Mouse (Mus musculus): Measurements from ENCODE around the gene AC161166.1. TPM values are rescaled to one million over a fixed set of nuclear protein-coding genes. Genes with fewer than 3 reads are reported as not detected.
A peak's percentile ranks its signal among the peaks of the same experiment; 100 is the strongest.
"Not testable (repeated sequence)": the region's sequence is repeated elsewhere in the genome, so short reads cannot be mapped to it uniquely, and the experiment has no call there.

Gene AC161166.1
- polyA plus RNA-seq, 1 experiment from 2014 or later: 0.47 TPM

- ATAC-seq (ENCODE audit: insufficient read depth): no peak
- Histone ChIP-seq H3K27ac (ENCODE audit: low read depth) (no peak overlapping the region), H3K36me3 (ENCODE audit: insufficient read depth) (peaks cover 16% of the 10 kb centered on the region; the same call in 1 of the 2 replicates), H3K9ac (no peak overlapping the region), H3K4me2 (no peak overlapping the region), H3K4me1 (ENCODE audit: insufficient read depth) (no peaks in the 10 kb centered on the region), H3K4me3 (ENCODE audit: low read depth, low read length) (no peak overlapping the region), H3K27me3 (ENCODE audit: insufficient read depth, low read length) (no peaks in the 10 kb centered on the region), H3K9me3 (ENCODE audit: low read depth, low read length) (no peaks in the 10 kb centered on the region)
- DNase-seq: no peak
- WGBS: 58% methylated on average over 6 of the region's 6 CpGs
- TF ChIP-seq CTCF (IDR thresholded peaks at IDR 0.05; ENCODE audit: low read depth): no peak
These were observed 5.4 kb upstream of the AC161166.1 start for GRCm38 (mm10) chr7:24517654-24518053.

DNA sequence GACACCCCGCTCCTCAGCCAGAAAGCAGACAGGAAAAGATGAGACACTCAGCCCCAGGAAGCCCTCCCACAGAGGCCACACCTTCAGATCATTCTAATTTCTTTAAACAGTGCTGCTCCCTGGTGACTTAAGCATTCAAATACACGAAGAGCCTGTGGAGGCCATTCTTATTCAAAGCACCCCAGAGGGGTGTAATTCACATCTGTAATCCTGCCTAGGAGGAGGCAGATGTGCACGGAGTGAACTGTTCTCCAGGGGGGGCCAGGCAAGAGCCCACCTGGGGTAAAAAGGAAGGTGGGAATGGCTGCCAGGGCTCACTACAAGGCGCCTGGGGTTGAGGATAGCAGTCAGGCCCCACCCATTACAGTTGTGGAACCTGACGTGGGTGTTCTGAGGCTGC, 4.8 kb upstream of the AC161166.1 start:
- no peak overlapping the region for H3K4me3 ChIP-seq (ENCODE audit: low read depth, low read length)
- no peak for ATAC-seq (ENCODE audit: insufficient read depth)

DNA sequence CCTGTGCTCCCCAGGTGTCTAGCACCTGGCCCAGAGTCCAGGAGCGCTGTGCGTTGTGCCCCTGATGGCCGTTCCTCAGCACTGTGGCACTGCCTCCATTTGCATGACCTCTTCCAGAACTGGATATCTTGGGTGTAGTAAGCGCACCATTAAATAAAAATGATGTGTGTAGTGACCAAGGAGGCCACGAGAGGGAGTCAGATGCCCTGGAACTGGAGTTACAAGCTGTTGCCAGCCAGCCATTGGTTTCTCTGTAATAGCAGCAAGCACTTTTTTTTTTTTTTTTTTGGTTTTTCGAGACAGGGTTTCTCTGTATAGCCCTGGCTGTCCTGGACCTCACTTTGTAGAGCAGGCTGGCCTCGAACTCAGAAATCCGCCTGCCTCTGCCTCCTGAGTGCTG, 4.1 kb upstream of the AC161166.1 start:
- not testable (repeated sequence) for H3K27me3 ChIP-seq (ENCODE audit: insufficient read depth, low read length); H3K9ac ChIP-seq; H3K4me1 ChIP-seq (ENCODE audit: insufficient read depth); DNase-seq; H3K27ac ChIP-seq (ENCODE audit: low read depth); ATAC-seq (ENCODE audit: insufficient read depth); H3K4me3 ChIP-seq (ENCODE audit: low read depth, low read length); H3K4me2 ChIP-seq; H3K9me3 ChIP-seq (ENCODE audit: low read depth, low read length)
- peaks cover 26% of the 10 kb centered on the region; the same call in 1 of the 2 replicates for H3K36me3 ChIP-seq (ENCODE audit: insufficient read depth)
- WGBS: 65% methylated on average over 8 of the region's 8 CpGs

More for the DNA sequence above, 4.8 kb upstream of the AC161166.1 start:
- no peaks in the 10 kb centered on the region for H3K27me3 ChIP-seq (ENCODE audit: insufficient read depth, low read length)
- H3K27ac ChIP-seq (ENCODE audit: low read depth): no peak overlapping the region
- WGBS: 55% methylated on average over 5 of the region's 5 CpGs
- no peak overlapping the region for H3K9ac ChIP-seq
- H3K36me3 ChIP-seq (ENCODE audit: insufficient read depth): peaks cover 19% of the 10 kb centered on the region; the same call in 1 of the 2 replicates
- H3K4me2 ChIP-seq: no peak overlapping the region
- H3K4me1 ChIP-seq (ENCODE audit: insufficient read depth): no peaks in the 10 kb centered on the region
- H3K9me3 ChIP-seq (ENCODE audit: low read depth, low read length): no peaks in the 10 kb centered on the region
- no peak for DNase-seq
- TF ChIP-seq CTCF (IDR thresholded peaks at IDR 0.05; ENCODE audit: low read depth): no peak

- Histone ChIP-seq H3K4me1 (ENCODE audit: insufficient read depth) (peaks cover 8% of the 10 kb centered on the region; the same call in 1 of the 2 replicates), H3K4me2 (peak overlapping the region; percentile 89), H3K27me3 (ENCODE audit: insufficient read depth, low read length) (peaks cover 5% of the 10 kb centered on the region; the same call in 1 of the 2 replicates), H3K9ac (peak overlapping the region; percentile 97), H3K9me3 (ENCODE audit: low read depth, low read length) (no peaks in the 10 kb centered on the region), H3K36me3 (ENCODE audit: insufficient read depth) (peaks cover 17% of the 10 kb centered on the region; the same call in 1 of the 2 replicates), H3K4me3 (ENCODE audit: low read depth, low read length) (peak overlapping the region; percentile 78), H3K27ac (ENCODE audit: low read depth) (peak overlapping the region; percentile 99)
- TF ChIP-seq CTCF (IDR thresholded peaks at IDR 0.05; ENCODE audit: low read depth): no peak
- WGBS: 1% methylated on average over 20 of the region's 20 CpGs
- ATAC-seq (ENCODE audit: insufficient read depth) (peak; percentile 9; the same call in 1 of the 2 replicates), DNase-seq (no peak)
These were observed 4.5 kb downstream of the AC161166.1 start for GRCm38 (mm10) chr7:24507726-24508114.

DNA sequence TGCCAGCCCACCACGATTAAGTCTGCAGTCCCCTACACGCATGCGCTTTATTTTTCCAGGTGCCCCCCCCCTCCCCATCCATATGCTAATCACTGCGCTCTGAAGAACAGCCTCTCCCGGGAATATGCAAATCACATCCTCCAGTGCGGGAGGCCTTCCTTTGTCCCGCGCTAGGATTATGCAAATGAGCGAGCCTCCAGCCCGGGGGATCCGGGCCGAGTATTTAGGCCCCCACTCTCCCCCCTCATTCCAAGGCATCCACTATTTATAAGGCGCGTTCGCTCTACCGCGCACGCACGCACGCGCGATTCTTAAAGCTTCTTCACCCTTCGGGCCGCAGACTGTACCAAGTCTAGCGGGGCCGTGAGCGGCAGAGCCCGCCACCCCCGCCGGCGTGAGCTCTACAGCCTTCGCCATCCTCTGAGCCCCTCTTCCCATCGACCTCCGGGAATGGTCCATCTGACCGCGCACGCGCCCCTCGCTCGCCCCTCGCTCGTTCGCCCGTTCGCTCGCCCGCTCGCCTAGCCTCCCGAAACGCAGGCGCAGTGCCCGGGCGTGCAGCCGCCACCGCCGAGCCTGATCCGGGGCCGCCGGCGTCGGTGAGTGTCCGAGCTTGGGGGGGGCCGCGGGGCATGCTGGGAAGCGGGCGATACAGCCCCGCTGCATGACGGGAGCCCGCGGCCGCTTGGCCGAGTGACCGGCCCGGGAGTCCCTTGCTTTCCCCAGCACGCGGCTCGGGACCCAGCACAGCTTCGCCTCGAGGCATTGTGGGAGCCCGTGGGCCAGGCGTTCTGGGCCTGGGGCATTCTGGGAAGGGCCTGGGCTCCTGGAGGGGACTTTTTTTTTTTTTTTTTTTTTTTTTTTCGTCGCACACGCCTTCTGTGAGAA, 5.2 kb downstream of the AC161166.1 start, which contains the start of gene Zfp428:
Zfp428 (plus strand) TSS at position 169 of the 888 bp plus-strand sequence.
- peak; percentile 91 for DNase-seq
- peak within 1 kb of the TSS; percentile 78 for H3K4me3 ChIP-seq (ENCODE audit: low read depth, low read length)
- peak; percentile 92 for ATAC-seq (ENCODE audit: insufficient read depth)
- no peaks in the 10 kb centered on the region for H3K9me3 ChIP-seq (ENCODE audit: low read depth, low read length)
- peaks cover 8% of the 10 kb centered on the region; the same call in 1 of the 2 replicates for H3K4me1 ChIP-seq (ENCODE audit: insufficient read depth)
- H3K9ac ChIP-seq: peak within 1 kb of the TSS; percentile 97
- WGBS: under 1% methylated on average over 84 of the region's 84 CpGs
- peaks cover 15% of the 10 kb centered on the region; the same call in 1 of the 2 replicates for H3K36me3 ChIP-seq (ENCODE audit: insufficient read depth)
- peak within 1 kb of the TSS; percentile 99 for H3K27ac ChIP-seq (ENCODE audit: low read depth)
- H3K4me2 ChIP-seq: peak within 1 kb of the TSS; percentile 89
- no peak for TF ChIP-seq CTCF (IDR thresholded peaks at IDR 0.05; ENCODE audit: low read depth)
- H3K27me3 ChIP-seq (ENCODE audit: insufficient read depth, low read length): peaks cover 5% of the 10 kb centered on the region; the same call in 1 of the 2 replicates

GRCm38 (mm10) chr7:24506476-24506837, 5.8 kb downstream of the AC161166.1 start:
- DNase-seq (peak; percentile 70), ATAC-seq (ENCODE audit: insufficient read depth) (no peak; the same call in 1 of the 2 replicates)
- H3K27me3 ChIP-seq (ENCODE audit: insufficient read depth, low read length): peaks cover 5% of the 10 kb centered on the region; the same call in 1 of the 2 replicates
- H3K4me1 ChIP-seq (ENCODE audit: insufficient read depth): peaks cover 8% of the 10 kb centered on the region; the same call in 1 of the 2 replicates
- H3K4me2 ChIP-seq: peak overlapping the region; percentile 89
- peak overlapping the region; percentile 78 for H3K4me3 ChIP-seq (ENCODE audit: low read depth, low read length)
- whole genome bisulfite sequencing: under 1% methylated on average over 12 of the region's 12 CpGs
- no peaks in the 10 kb centered on the region for H3K9me3 ChIP-seq (ENCODE audit: low read depth, low read length)
- peak overlapping the region; percentile 99 for H3K27ac ChIP-seq (ENCODE audit: low read depth)
- H3K36me3 ChIP-seq (ENCODE audit: insufficient read depth): peaks cover 9% of the 10 kb centered on the region; the same call in 1 of the 2 replicates
- TF ChIP-seq CTCF (IDR thresholded peaks at IDR 0.05; ENCODE audit: low read depth): no peak
- peak overlapping the region; percentile 97 for H3K9ac ChIP-seq

GRCm38 (mm10) chr7:24506065-24506459, 6.2 kb downstream of the AC161166.1 start:
- 19% methylated on average over 3 of the region's 3 CpGs for WGBS
- Histone ChIP-seq H3K27me3 (ENCODE audit: insufficient read depth, low read length) (peaks cover 8% of the 10 kb centered on the region; the same call in 1 of the 2 replicates), H3K4me1 (ENCODE audit: insufficient read depth) (peaks cover 8% of the 10 kb centered on the region; the same call in 1 of the 2 replicates), H3K36me3 (ENCODE audit: insufficient read depth) (peaks cover 5% of the 10 kb centered on the region; the same call in 1 of the 2 replicates), H3K9me3 (ENCODE audit: low read depth, low read length) (no peaks in the 10 kb centered on the region), H3K27ac (ENCODE audit: low read depth) (peak overlapping the region; percentile 20; the same call in 1 of the 2 replicates), H3K9ac (no peak overlapping the region), H3K4me3 (ENCODE audit: low read depth, low read length) (peak overlapping the region; percentile 78), H3K4me2 (peak overlapping the region; percentile 89)
- DNase-seq (no peak), ATAC-seq (ENCODE audit: insufficient read depth) (no peak)
- no peak for TF ChIP-seq CTCF (IDR thresholded peaks at IDR 0.05; ENCODE audit: low read depth)
